ENCODE assay signal across 8 mouse cellular contexts in genomic region chr19:53762749-53763438, GRCm38 (mm10).
A peak's percentile ranks its signal among the peaks of the same experiment; 100 is the strongest.
DNase-seq lines count a peak whose midpoint lies in the region; ATAC-seq lines count a peak whose summit lies in the region.

No protein-coding gene starts in this region.

- WGBS in intestine, embryonic 15.5 days: 68% methylated on average over 8 of the region's 8 CpGs
- WGBS in intestine, embryonic 16.5 days: 66% methylated on average over 8 of the region's 8 CpGs

- peak; percentile 43 for DNase-seq in thymus, postnatal 14 days
- no peak for DNase-seq in thymus, adult 18-20 months
- peak; percentile 17 for DNase-seq in thymus, postnatal 25 days
- DNase-seq in yolk sac, embryonic 10.5 days (ENCODE audit: low spot score): no peak
- no peak for DNase-seq in frontal cortex, postnatal 10 days (ENCODE audit: low spot score in 2 of 2)

- no peaks in the 10 kb centered on the region for H3K27me3 ChIP-seq in intestine, embryonic 15.5 days (replicated peaks)
- H3K27me3 ChIP-seq in intestine, embryonic 16.5 days (replicated peaks; ENCODE audit: control insufficient read depth, insufficient read depth, low read length): no peaks in the 10 kb centered on the region

- no peak overlapping the region for H3K4me2 ChIP-seq in intestine, embryonic 15.5 days (replicated peaks)
- H3K4me2 ChIP-seq in intestine, embryonic 16.5 days (ENCODE audit: low read depth, low read length): no peak overlapping the region

- no peaks in the 10 kb centered on the region for H3K36me3 ChIP-seq in intestine, embryonic 15.5 days
- H3K36me3 ChIP-seq in intestine, embryonic 16.5 days (ENCODE audit: control insufficient read depth, insufficient read depth, low read length): no peaks in the 10 kb centered on the region

- H3K4me3 ChIP-seq in intestine, embryonic 15.5 days (replicated peaks): no peak overlapping the region
- H3K4me3 ChIP-seq in intestine, embryonic 16.5 days (ENCODE audit: low read length): no peak overlapping the region

- ATAC-seq in intestine, embryonic 15.5 days: peak; percentile 58
- ATAC-seq in intestine, embryonic 16.5 days: no peak
- ATAC-seq in hematopoietic stem cell, adult 5-6 weeks (replicated peaks in 1 of 2; ENCODE audit: insufficient read depth in 1 of 2, low FRiP score in 2 of 2, low TSS enrichment in 1 of 2, low read depth in 1 of 2, poor library complexity in 2 of 2, severe bottlenecking in 2 of 2): peak; percentile 77 to 79; a peak in 3 of 4 replicates

- no peaks in the 10 kb centered on the region for H3K9me3 ChIP-seq in intestine, embryonic 15.5 days
- no peaks in the 10 kb centered on the region for H3K9me3 ChIP-seq in intestine, embryonic 16.5 days (ENCODE audit: control insufficient read depth, low read length)

- H3K4me1 ChIP-seq in intestine, embryonic 15.5 days (replicated peaks): no peaks in the 10 kb centered on the region
- no peaks in the 10 kb centered on the region for H3K4me1 ChIP-seq in intestine, embryonic 16.5 days (ENCODE audit: control insufficient read depth, insufficient read depth, low read length)

- H3K9ac ChIP-seq in intestine, embryonic 15.5 days: no peak overlapping the region
- no peak overlapping the region for H3K9ac ChIP-seq in intestine, embryonic 16.5 days (ENCODE audit: low read depth, low read length)

- no peak overlapping the region for H3K27ac ChIP-seq in intestine, embryonic 15.5 days
- H3K27ac ChIP-seq in intestine, embryonic 16.5 days (ENCODE audit: low read length): no peak overlapping the region

Comparison
In these comparisons a context has a peak if more than half of its experiments do, and no peak if none do; other contexts are left out.
1. DNase-seq: peak in thymus, postnatal 14 days (single experiment) and thymus, postnatal 25 days (single experiment); none in thymus, adult 18-20 months (0 of 2), yolk sac, embryonic 10.5 days (single experiment) and frontal cortex, postnatal 10 days (0 of 2).